Mouse (Mus musculus): ENCODE measurements at regions not wholly inside any gene's neighbourhood (a gene's known extent, or its start where the extent isn't known, plus 50 kb on each side); places are given as distances from the start of the nearest gene placed in this dataset.

- no peak for TF ChIP-seq CTCF (IDR thresholded peaks at IDR 0.05; ENCODE audit: low read depth)
- no peak for TF ChIP-seq EP300 (optimal IDR thresholded peaks at IDR 0.05)
These were observed 222.4 kb upstream of the Atp2b1 start for GRCm38 (mm10) chr10:98691816-98692215.
